Mouse (Mus musculus) liver, adult (tissue): ENCODE measurements around the gene Mmp12.

Experiments used
- GATA4 ChIP-seq: IDR thresholded peaks from 2 replicates; pipeline ENCODE4 v1.6.1; 2014; ENCODE audit warnings: mild to moderate bottlenecking, low read length; ENCODE audit not compliant: insufficient replicate concordance

The Mmp12 gene

DNA sequence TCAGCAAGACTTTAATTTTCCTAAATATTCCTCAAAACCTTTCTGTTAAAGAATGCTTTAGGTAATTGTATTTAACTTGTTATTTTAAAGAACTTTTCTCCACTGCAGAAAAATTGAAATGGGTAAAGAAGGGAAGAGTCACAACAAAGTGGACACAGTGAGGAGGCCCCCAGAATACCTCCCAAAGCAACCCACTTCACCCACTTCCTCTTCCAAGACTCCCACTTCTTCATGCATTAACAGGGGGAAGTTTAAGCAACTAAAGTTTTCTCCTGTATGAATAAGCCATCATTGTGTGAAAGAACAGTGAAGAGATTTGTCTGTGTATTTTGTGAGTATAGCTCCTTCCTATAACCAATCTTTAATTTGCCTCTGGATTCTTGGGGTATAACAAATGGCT lies at the start of gene Mmp12:
Gene Mmp12 (plus strand): TSS at position 275 of the 400 bp plus-strand sequence.
- no peak for TF ChIP-seq GATA4

DNA sequence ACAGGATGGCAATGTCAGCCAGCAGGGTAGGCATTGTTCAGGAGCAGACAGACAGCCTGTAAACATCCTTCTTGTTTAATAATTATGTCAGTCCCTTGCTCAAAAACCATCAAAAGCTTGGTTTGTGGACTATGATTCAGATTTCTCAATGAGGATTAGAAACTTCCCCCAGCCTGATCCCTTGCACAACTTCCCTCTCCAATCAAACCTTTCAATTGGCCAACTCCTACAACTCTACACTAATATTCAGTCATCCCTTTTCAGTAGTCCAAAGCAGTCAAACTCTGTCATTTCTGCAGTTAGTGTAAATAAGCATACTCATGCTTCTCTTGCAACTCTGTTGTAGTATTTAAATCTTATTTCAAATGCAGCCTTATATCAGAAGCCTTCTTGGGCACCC lies 12.3 kb upstream of the Mmp12 start:
- TF ChIP-seq GATA4: no peak

DNA sequence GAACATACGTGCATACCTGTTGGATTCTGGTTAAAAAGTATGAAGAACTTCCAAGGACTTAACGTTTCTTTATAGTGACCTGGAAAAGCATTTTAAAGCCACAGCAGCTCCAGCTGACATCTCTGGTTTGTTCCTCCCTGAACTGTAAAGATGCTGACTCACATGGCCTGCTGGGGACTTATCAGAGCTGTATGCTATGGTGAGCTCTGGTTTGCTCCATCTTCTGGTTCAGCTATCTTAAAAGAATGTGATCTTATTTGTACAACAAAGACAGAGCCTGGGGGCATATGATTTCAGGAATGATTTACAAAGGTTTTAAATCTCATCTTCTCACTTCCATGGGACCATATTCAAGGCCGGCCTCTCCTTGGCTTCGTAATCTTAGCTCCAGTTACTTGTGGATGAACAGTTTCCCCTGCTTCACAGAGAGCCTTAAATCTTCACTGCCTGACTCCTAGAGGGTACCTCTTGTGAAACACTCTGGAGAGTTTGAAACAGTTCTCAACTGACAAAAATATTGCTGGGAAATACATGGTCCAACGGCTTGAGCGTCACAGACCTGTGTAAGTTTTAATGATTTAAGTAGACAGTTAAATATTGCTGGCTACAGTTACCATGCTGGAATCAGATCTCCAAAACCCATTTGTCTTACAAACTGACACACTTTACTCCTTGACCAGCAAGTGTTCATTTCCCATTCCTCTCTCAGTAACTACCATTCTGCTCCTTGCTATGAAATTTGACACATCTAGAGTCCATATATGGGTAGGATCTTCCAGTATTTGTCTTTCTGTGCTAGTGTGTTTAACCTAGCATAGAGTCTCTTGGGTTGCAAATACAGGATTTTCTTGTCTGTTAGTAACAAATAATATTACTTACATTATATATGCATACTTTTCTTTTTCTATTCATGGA lies 8.2 kb upstream of the Mmp12 start:
- no peak for TF ChIP-seq GATA4

DNA sequence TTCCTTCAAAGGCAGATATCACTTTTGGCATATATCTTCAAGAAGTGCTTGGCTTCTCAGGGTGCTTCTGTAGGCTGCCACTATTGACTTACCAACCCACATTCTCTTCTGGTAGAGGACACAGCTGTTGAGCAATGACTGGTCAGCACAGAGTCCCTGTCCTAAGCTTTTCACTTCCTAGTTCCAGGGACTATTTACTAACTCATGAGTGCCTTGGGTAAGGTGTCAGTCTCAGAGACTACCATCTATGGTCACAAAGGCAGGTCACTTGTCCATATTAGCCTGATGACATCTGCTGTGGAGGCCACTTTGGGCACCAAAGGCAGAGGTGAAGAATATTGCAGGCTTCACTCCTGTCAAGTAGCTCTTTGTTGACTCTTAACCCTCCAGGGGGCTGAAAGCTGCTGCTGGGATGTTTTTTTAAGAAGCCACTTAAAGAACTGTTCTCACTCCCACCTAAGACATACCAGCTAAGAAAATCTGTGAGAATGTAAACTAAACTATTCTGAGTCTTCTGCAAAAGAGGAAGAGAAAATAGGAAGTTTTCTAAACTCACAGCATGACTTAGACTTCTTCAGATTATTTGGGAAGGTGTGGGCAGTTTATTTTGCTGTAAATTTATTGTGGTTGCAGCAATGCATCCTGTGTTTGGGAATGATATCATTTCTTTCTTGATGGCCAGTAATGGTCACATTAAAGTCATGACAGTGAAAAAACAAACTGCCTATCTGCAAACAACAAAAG lies 7.3 kb upstream of the Mmp12 start:
- TF ChIP-seq GATA4: no peak

DNA sequence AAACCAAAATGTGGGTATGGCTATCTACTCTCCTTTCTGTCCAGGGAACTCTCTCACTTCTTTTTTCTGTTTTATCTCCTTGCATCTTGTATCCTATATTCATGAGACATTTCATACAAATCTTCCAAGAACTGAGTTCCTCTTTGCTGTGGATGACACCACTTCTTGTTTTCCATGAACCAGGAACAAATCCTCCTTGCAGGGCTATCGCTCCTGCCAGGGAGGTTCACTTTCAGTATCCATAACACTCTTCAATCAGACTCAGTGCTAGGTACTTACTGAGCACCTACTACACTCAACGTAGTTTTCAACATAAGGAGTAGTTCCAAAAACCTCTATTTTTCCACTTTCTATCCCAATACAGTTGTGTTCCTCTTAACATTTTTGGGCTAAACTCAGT lies 1.3 kb downstream of the Mmp12 start:
- TF ChIP-seq GATA4: no peak

DNA sequence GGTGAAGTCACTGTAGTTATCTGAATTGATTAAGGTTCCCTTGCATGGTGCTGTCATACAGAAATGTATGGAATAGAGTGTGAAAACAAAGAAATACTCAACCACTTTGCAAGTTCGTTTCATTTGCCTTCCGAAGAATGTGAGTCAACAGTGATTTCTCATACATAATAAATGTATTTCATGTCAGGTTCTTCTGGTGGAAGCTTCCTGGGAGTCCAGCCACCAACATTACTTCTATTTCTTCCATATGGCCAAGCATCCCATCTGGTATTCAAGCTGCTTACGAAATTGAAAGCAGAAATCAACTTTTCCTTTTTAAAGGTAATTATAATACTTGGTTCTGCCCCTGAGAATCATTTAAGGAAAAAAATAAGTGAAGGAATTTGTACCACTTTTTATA lies 10.4 kb downstream of the Mmp12 start:
- no peak for TF ChIP-seq GATA4

DNA sequence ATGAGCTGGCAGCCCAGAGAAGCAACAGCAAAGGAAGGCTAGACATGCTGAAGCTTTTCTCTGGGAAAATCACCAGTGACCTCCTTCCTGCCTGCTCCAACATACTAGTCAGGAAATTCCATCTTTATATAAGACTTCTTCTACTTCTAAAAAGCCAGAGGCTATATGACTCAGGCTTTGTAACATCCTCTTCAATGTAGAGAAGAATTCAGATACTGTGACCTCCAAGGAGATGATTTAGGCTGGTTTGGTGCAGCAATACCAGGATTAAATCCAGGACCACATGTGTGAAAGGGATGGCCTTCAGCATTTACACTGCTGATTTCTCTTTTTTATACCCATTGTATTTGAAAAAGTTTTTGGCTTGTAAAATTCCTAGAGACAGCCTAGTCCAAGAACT lies 43.8 kb downstream of the Mmp12 start, which contains the start of gene Mmp1b:
Gene Mmp1b (minus strand): TSS at position 101 of the 400 bp plus-strand sequence.
- no peak for TF ChIP-seq GATA4
